Comparison of ENCODE assay signal across 14 mouse cellular contexts in genomic region chr6:72378510-72379234, GRCm38 (mm10). TPM values are rescaled to one million over a fixed set of nuclear protein-coding genes. Genes with fewer than 3 reads are reported as not detected.
A peak's percentile ranks its signal among the peaks of the same experiment; 100 is the strongest.
DNase-seq lines count a peak whose midpoint lies in the region; ATAC-seq and TF ChIP-seq lines count a peak whose summit lies in the region.
"Had no signal": no experiment of that assay in that cellular context is flagged by ENCODE, and none has a peak within 500 bp of the region (broad histone marks: within the 10 kb centered on the region; RNA-seq: fewer than 3 reads in every experiment).

No protein-coding gene starts in this region.

- peak; percentile 27; the same call in 1 of the 2 replicates for TF ChIP-seq CTCF in liver, postnatal 0 days (IDR thresholded peaks at IDR 0.05; ENCODE audit: low read depth)

- WGBS in heart, embryonic 15.5 days = 86% methylated on average over 8 of the region's 8 CpGs
- WGBS in lung, embryonic 16.5 days = 88% methylated on average over 8 of the region's 8 CpGs
- 81% methylated on average over 8 of the region's 8 CpGs for WGBS in embryonic facial prominence, embryonic 15.5 days
- WGBS in liver, postnatal 0 days (ENCODE audit: insufficient replicate concordance) = 57% methylated on average over 8 of the region's 8 CpGs

- peak overlapping the region; percentile 79 for H3K4me2 ChIP-seq in heart, embryonic 15.5 days
- peak overlapping the region; percentile 70 for H3K4me2 ChIP-seq in lung, embryonic 16.5 days (ENCODE audit: low read depth, low read length)
- H3K4me2 ChIP-seq in embryonic facial prominence, embryonic 15.5 days (replicated peaks) = 0 out of 2 replicates have a peak overlapping the region, but pooled peaks have one; percentile 71
- peak overlapping the region; percentile 70 for H3K4me2 ChIP-seq in liver, postnatal 0 days (ENCODE audit: low read depth, low read length)

- peak overlapping the region; percentile 72 for H3K4me3 ChIP-seq in heart, embryonic 15.5 days
- H3K4me3 ChIP-seq in lung, embryonic 16.5 days (ENCODE audit: low read length) = peak overlapping the region; percentile 70
- H3K4me3 ChIP-seq in embryonic facial prominence, embryonic 15.5 days (replicated peaks) = no peak overlapping the region; the same call in 1 of the 2 replicates
- H3K4me3 ChIP-seq in liver, postnatal 0 days (ENCODE audit: low read depth, low read length) = peak overlapping the region; percentile 75
- H3K4me3 ChIP-seq: limb, embryonic 12.5 days had no signal

- peak overlapping the region; percentile 87; the same call in 1 of the 2 replicates for H3K27ac ChIP-seq in heart, embryonic 15.5 days
- no peak overlapping the region; the same call in 1 of the 2 replicates for H3K27ac ChIP-seq in lung, embryonic 16.5 days (ENCODE audit: low read length)
- no peak overlapping the region for H3K27ac ChIP-seq in embryonic facial prominence, embryonic 15.5 days (replicated peaks)
- H3K27ac ChIP-seq in liver, postnatal 0 days (ENCODE audit: low read depth) = no peak overlapping the region
- H3K27ac ChIP-seq: hindbrain, embryonic 14.5 days; limb, embryonic 12.5 days had no signal

- H3K9me3 ChIP-seq in heart, embryonic 15.5 days (replicated peaks) = no peaks in the 10 kb centered on the region
- H3K9me3 ChIP-seq in lung, embryonic 16.5 days (ENCODE audit: control insufficient read depth, low read length) = no peaks in the 10 kb centered on the region
- no peaks in the 10 kb centered on the region for H3K9me3 ChIP-seq in embryonic facial prominence, embryonic 15.5 days (replicated peaks)
- H3K9me3 ChIP-seq in liver, postnatal 0 days (ENCODE audit: low read length) = no peaks in the 10 kb centered on the region
- H3K9me3 ChIP-seq: limb, embryonic 12.5 days had no signal

- H3K36me3 ChIP-seq in heart, embryonic 15.5 days = no peaks in the 10 kb centered on the region
- H3K36me3 ChIP-seq in lung, embryonic 16.5 days (ENCODE audit: control insufficient read depth, insufficient read depth, low read length) = no peaks in the 10 kb centered on the region
- no peaks in the 10 kb centered on the region for H3K36me3 ChIP-seq in embryonic facial prominence, embryonic 15.5 days
- no peaks in the 10 kb centered on the region for H3K36me3 ChIP-seq in liver, postnatal 0 days (replicated peaks; ENCODE audit: insufficient read depth, low read length)
- H3K36me3 ChIP-seq: limb, embryonic 12.5 days had no signal

- ATAC-seq in heart, embryonic 15.5 days (replicated peaks; ENCODE audit: insufficient number of reproducible peaks, insufficient read depth, low FRiP score, low read depth) = no peak
- ATAC-seq in lung, embryonic 16.5 days (ENCODE audit: low read depth) = no peak
- ATAC-seq in embryonic facial prominence, embryonic 15.5 days (ENCODE audit: insufficient number of reproducible peaks, low FRiP score, low TSS enrichment, low read depth) = no peak
- ATAC-seq in liver, postnatal 0 days = no peak
- ATAC-seq: forebrain, embryonic 14.5 days had no signal

- H3K27me3 ChIP-seq in heart, embryonic 15.5 days = no peaks in the 10 kb centered on the region
- H3K27me3 ChIP-seq in lung, embryonic 16.5 days (ENCODE audit: control insufficient read depth, insufficient read depth, low read depth, low read length) = no peaks in the 10 kb centered on the region
- H3K27me3 ChIP-seq in embryonic facial prominence, embryonic 15.5 days = no peaks in the 10 kb centered on the region
- no peaks in the 10 kb centered on the region for H3K27me3 ChIP-seq in liver, postnatal 0 days (ENCODE audit: insufficient read depth, low read length)

- TF ChIP-seq EP300 in liver, postnatal 0 days (IDR thresholded peaks at IDR 0.05; ENCODE audit: low read depth) = no peak

- peaks cover 25% of the 10 kb centered on the region for H3K4me1 ChIP-seq in heart, embryonic 15.5 days (replicated peaks)
- H3K4me1 ChIP-seq in lung, embryonic 16.5 days (replicated peaks; ENCODE audit: control insufficient read depth, insufficient read depth, low read length) = peaks cover 13% of the 10 kb centered on the region
- peaks cover 21% of the 10 kb centered on the region; the same call in 1 of the 2 replicates for H3K4me1 ChIP-seq in embryonic facial prominence, embryonic 15.5 days
- peaks cover 30% of the 10 kb centered on the region for H3K4me1 ChIP-seq in liver, postnatal 0 days (ENCODE audit: insufficient read depth)

- no peak for DNase-seq in heart, adult 11 months
- no peak for DNase-seq in lung, postnatal 25 days (ENCODE audit: low spot score)
- no peak for DNase-seq in liver, postnatal 0 days
- no peak for DNase-seq in frontal cortex, adult 2 months (ENCODE audit: extremely low spot score in 1 of 2, low spot score in 1 of 2)
- DNase-seq: cerebellum, postnatal 10 days; gastrocnemius, postnatal 10 days; right cerebral cortex, postnatal 25 days; thymus, postnatal 25 days had no signal

- no peak overlapping the region for H3K9ac ChIP-seq in heart, embryonic 15.5 days
- no peak overlapping the region; the same call in 1 of the 2 replicates for H3K9ac ChIP-seq in lung, embryonic 16.5 days (ENCODE audit: low read length)
- H3K9ac ChIP-seq in embryonic facial prominence, embryonic 15.5 days = no peak overlapping the region
- H3K9ac ChIP-seq in liver, postnatal 0 days (replicated peaks) = peak overlapping the region; percentile 79; the same call in 1 of the 2 replicates
- H3K9ac ChIP-seq: hindbrain, embryonic 14.5 days; limb, embryonic 12.5 days had no signal

RNA-seq across cellular contexts. Expression of gene Vamp5, which starts 1.6 kb away (rescaled TPM):
- polyA plus RNA-seq in heart, embryonic 15.5 days (2015; fragmentation: Nextera tagmentation; extraction: Ambion mirVana) = 43.2 and 46.1 TPM in 2 replicates
- 43.0 and 46.3 TPM in 2 replicates for polyA plus RNA-seq in lung, embryonic 16.5 days (2015; fragmentation: Nextera tagmentation; extraction: Ambion mirVana)
- polyA plus RNA-seq in embryonic facial prominence, embryonic 15.5 days (2015; fragmentation: Nextera tagmentation; extraction: Ambion mirVana) = 27.9 and 29.0 TPM in 2 replicates
- 50.8 and 53.1 TPM in 2 replicates for polyA plus RNA-seq in liver, postnatal 0 days (2015; fragmentation: Nextera tagmentation; extraction: Ambion mirVana)
- 8.7 and 13.3 TPM in 2 replicates for polyA plus RNA-seq in frontal cortex, adult 2 months (2012; rRNA removed)

RNA-seq across cellular contexts. Expression of gene Vamp8, which starts 11.8 kb away (rescaled TPM):
- polyA plus RNA-seq in heart, embryonic 15.5 days (2015; fragmentation: Nextera tagmentation; extraction: Ambion mirVana) = 123 and 142 TPM in 2 replicates
- 217 and 246 TPM in 2 replicates for polyA plus RNA-seq in lung, embryonic 16.5 days (2015; fragmentation: Nextera tagmentation; extraction: Ambion mirVana)
- 177 and 183 TPM in 2 replicates for polyA plus RNA-seq in embryonic facial prominence, embryonic 15.5 days (2015; fragmentation: Nextera tagmentation; extraction: Ambion mirVana)
- 263 and 277 TPM in 2 replicates for polyA plus RNA-seq in liver, postnatal 0 days (2015; fragmentation: Nextera tagmentation; extraction: Ambion mirVana)
- polyA plus RNA-seq in frontal cortex, adult 2 months (2012; rRNA removed) = 34.0 and 36.6 TPM in 2 replicates

RNA-seq across cellular contexts. Expression of gene Rnf181, which starts 11.9 kb away (rescaled TPM):
- 76.8 and 86.0 TPM in 2 replicates for polyA plus RNA-seq in heart, embryonic 15.5 days (2015; fragmentation: Nextera tagmentation; extraction: Ambion mirVana)
- polyA plus RNA-seq in lung, embryonic 16.5 days (2015; fragmentation: Nextera tagmentation; extraction: Ambion mirVana) = 149 and 152 TPM in 2 replicates
- polyA plus RNA-seq in embryonic facial prominence, embryonic 15.5 days (2015; fragmentation: Nextera tagmentation; extraction: Ambion mirVana) = 106 and 120 TPM in 2 replicates
- polyA plus RNA-seq in liver, postnatal 0 days (2015; fragmentation: Nextera tagmentation; extraction: Ambion mirVana) = 61.0 and 63.2 TPM in 2 replicates
- 87.6 and 99.4 TPM in 2 replicates for polyA plus RNA-seq in frontal cortex, adult 2 months (2012; rRNA removed)

RNA-seq across cellular contexts. Expression of gene Tmem150a, which starts 23.4 kb away (rescaled TPM):
- polyA plus RNA-seq in heart, embryonic 15.5 days (2015; fragmentation: Nextera tagmentation; extraction: Ambion mirVana) = 11.1 and 12.8 TPM in 2 replicates
- 15.8 and 16.8 TPM in 2 replicates for polyA plus RNA-seq in lung, embryonic 16.5 days (2015; fragmentation: Nextera tagmentation; extraction: Ambion mirVana)
- polyA plus RNA-seq in embryonic facial prominence, embryonic 15.5 days (2015; fragmentation: Nextera tagmentation; extraction: Ambion mirVana) = 14.7 and 15.2 TPM in 2 replicates
- polyA plus RNA-seq in liver, postnatal 0 days (2015; fragmentation: Nextera tagmentation; extraction: Ambion mirVana) = 92.3 and 113 TPM in 2 replicates
- 33.2 and 33.5 TPM in 2 replicates for polyA plus RNA-seq in frontal cortex, adult 2 months (2012; rRNA removed)

RNA-seq across cellular contexts. Expression of gene 0610030E20Rik, which starts 31.6 kb away (rescaled TPM):
- 15.6 and 20.0 TPM in 2 replicates for polyA plus RNA-seq in heart, embryonic 15.5 days (2015; fragmentation: Nextera tagmentation; extraction: Ambion mirVana)
- polyA plus RNA-seq in lung, embryonic 16.5 days (2015; fragmentation: Nextera tagmentation; extraction: Ambion mirVana) = 31.6 and 33.2 TPM in 2 replicates
- 33.0 and 36.0 TPM in 2 replicates for polyA plus RNA-seq in embryonic facial prominence, embryonic 15.5 days (2015; fragmentation: Nextera tagmentation; extraction: Ambion mirVana)
- polyA plus RNA-seq in liver, postnatal 0 days (2015; fragmentation: Nextera tagmentation; extraction: Ambion mirVana) = 13.0 and 13.3 TPM in 2 replicates
- 17.7 and 20.0 TPM in 2 replicates for polyA plus RNA-seq in frontal cortex, adult 2 months (2012; rRNA removed)
